Mouse (Mus musculus) neural tube, embryonic 14.5 days (tissue): Measurements from ENCODE around the gene Atp6v0a2. TPM values are rescaled to one million over a fixed set of nuclear protein-coding genes. Genes with fewer than 3 reads are reported as not detected.
"Not testable (repeated sequence)": the region's sequence is repeated elsewhere in the genome, so short reads cannot be mapped to it uniquely, and the experiment has no call there.

Experiments used
- ATAC-seq: fragments of 200-750 bp; cut with Nextera tagmentation; 2 replicates; pipeline ENCODE4 v1.8.0; 2017; ENCODE audit warnings: low read depth, mild to moderate bottlenecking, moderate TSS enrichment, moderate library complexity
- H3K27ac ChIP-seq: fragments of 300-500 bp; sonication (generic); 2 replicates; pipeline ENCODE4 v1.5.1; 2014; ENCODE audit warnings: low read depth, mild to moderate bottlenecking, control low read depth, low read length, moderate library complexity, mixed read lengths
- H3K27me3 ChIP-seq: fragments of 300-500 bp; sonication (generic); 2 replicates; pipeline ENCODE4 v1.6.1; 2014; ENCODE audit warnings: low read length; ENCODE audit not compliant: control insufficient read depth, insufficient read depth
- H3K36me3 ChIP-seq: fragments of 300-500 bp; sonication (generic); 2 replicates; pipeline ENCODE4 v1.6.1; 2014; ENCODE audit warnings: low read length, mixed read lengths; ENCODE audit not compliant: control insufficient read depth, insufficient read depth
- H3K4me1 ChIP-seq: fragments of 300-500 bp; sonication (generic); 2 replicates; pipeline ENCODE4 v1.6.1; 2014; ENCODE audit warnings: low read length; ENCODE audit not compliant: control insufficient read depth, insufficient read depth
- H3K4me2 ChIP-seq: fragments of 300-500 bp; sonication (generic); 2 replicates; pipeline ENCODE4 v1.6.1; 2014; ENCODE audit warnings: mild to moderate bottlenecking, low read depth, low read length, control low read depth
- H3K4me3 ChIP-seq: fragments of 300-500 bp; sonication (generic); 2 replicates; pipeline ENCODE4 v1.5.1; 2014; ENCODE audit warnings: low read depth, low read length, control low read depth, mixed read lengths
- H3K9ac ChIP-seq: fragments of 300-500 bp; sonication (generic); replicated peaks from 2 replicates; pipeline ENCODE4 v1.6.1; 2014; ENCODE audit warnings: low read depth, mild to moderate bottlenecking, control low read depth, low read length, mixed read lengths
- H3K9me3 ChIP-seq: fragments of 300-500 bp; sonication (generic); 2 replicates; pipeline ENCODE4 v1.6.1; 2016; ENCODE audit warnings: low read length; ENCODE audit not compliant: control insufficient read depth
- WGBS: fragments of 180-500 bp; shearing (Covaris S2); extraction: QIAGEN DNeasy Blood & Tissue Kit; methylation state at CpG from one replicate; pipeline ENCODE4 v1.1.7; 2014; 5-methylcytosine and 5-hydroxymethylcytosine counted together
- polyA plus RNA-seq: library from polyadenylated mRNA; unstranded; fragments of >200 nt; fragmentation: Nextera tagmentation; extraction: Ambion mirVana; gene quantifications from 2 replicates; pipeline ENCODE4 v1.2.1, GENCODE M21; 2014

Atp6v0a2 gene
- polyA plus RNA-seq: 39.4 and 43.0 TPM in 2 replicates

GRCm38 (mm10) chr5:124628448-124629363 is at the start of gene Atp6v0a2:
TSS of gene Atp6v0a2 (plus strand) at chr5:124628576.
- no peaks in the 10 kb centered on the region for H3K9me3 ChIP-seq
- under 1% methylated on average over 58 of the region's 58 CpGs for WGBS
- ATAC-seq: peak; percentile 96
- no peaks in the 10 kb centered on the region for H3K36me3 ChIP-seq
- H3K4me2 ChIP-seq: peak within 1 kb of the TSS; percentile 94
- peak within 1 kb of the TSS; percentile 60 for H3K27ac ChIP-seq
- H3K27me3 ChIP-seq: peaks cover 4% of the 10 kb centered on the region; the same call in 1 of the 2 replicates
- peaks cover 13% of the 10 kb centered on the region for H3K4me1 ChIP-seq
- H3K9ac ChIP-seq: peak within 1 kb of the TSS; percentile 93
- peak within 1 kb of the TSS; percentile 93 for H3K4me3 ChIP-seq

- peak; percentile 92 for ATAC-seq
- 1% methylated on average over 51 of the region's 51 CpGs for WGBS
- H3K4me3 ChIP-seq: peak within 1 kb of the TSS; percentile 53
- H3K9ac ChIP-seq: peak within 1 kb of the TSS; percentile 53
- H3K9me3 ChIP-seq: no peaks in the 10 kb centered on the region
- H3K4me1 ChIP-seq: peaks cover 14% of the 10 kb centered on the region
- peak within 1 kb of the TSS; percentile 85 for H3K4me2 ChIP-seq
- H3K27ac ChIP-seq: no peak within 1 kb of the TSS
- H3K36me3 ChIP-seq: peaks cover 36% of the 10 kb centered on the region
- H3K27me3 ChIP-seq: no peaks in the 10 kb centered on the region
Observed at GRCm38 (mm10) chr5:124578633-124579317, 49.6 kb upstream of the Atp6v0a2 start, which contains the start of the genes Eif2b1 and Gtf2h3. TSS of gene Eif2b1 (minus strand) at chr5:124579131. TSS of gene Gtf2h3 (plus strand) at chr5:124579140.

- Histone ChIP-seq H3K9me3 (no peaks in the 10 kb centered on the region), H3K4me2 (no peak overlapping the region), H3K36me3 (peaks cover 34% of the 10 kb centered on the region), H3K9ac (no peak overlapping the region), H3K4me1 (peaks cover 14% of the 10 kb centered on the region), H3K27ac (no peak overlapping the region), H3K27me3 (no peaks in the 10 kb centered on the region), H3K4me3 (no peak overlapping the region)
- WGBS: 96% methylated on average over 5 of the region's 5 CpGs
- ATAC-seq: no peak
Observed at GRCm38 (mm10) chr5:124582515-124582914, 45.9 kb upstream of the Atp6v0a2 start.

- Histone ChIP-seq H3K36me3 (peaks cover 65% of the 10 kb centered on the region), H3K9ac (no peak overlapping the region), H3K27ac (no peak overlapping the region), H3K27me3 (no peaks in the 10 kb centered on the region), H3K4me2 (no peak overlapping the region), H3K4me3 (no peak overlapping the region), H3K9me3 (no peaks in the 10 kb centered on the region), H3K4me1 (no peaks in the 10 kb centered on the region)
- ATAC-seq: no peak
- WGBS: 98% methylated on average over 3 of the region's 3 CpGs
Observed at GRCm38 (mm10) chr5:124592768-124593167, 35.6 kb upstream of the Atp6v0a2 start.

GRCm38 (mm10) chr5:124598224-124599174 is 29.9 kb upstream of the Atp6v0a2 start:
- 6% methylated on average over 30 of the region's 30 CpGs for WGBS
- H3K27ac ChIP-seq: peak overlapping the region; percentile 55; the same call in 1 of the 2 replicates

GRCm38 (mm10) chr5:124599726-124600125 is 28.6 kb upstream of the Atp6v0a2 start:
- 61% methylated on average over 8 of the region's 8 CpGs for WGBS
- peak overlapping the region; percentile 94; the same call in 1 of the 2 replicates for H3K4me2 ChIP-seq
- not testable (repeated sequence) for H3K9me3 ChIP-seq, H3K27me3 ChIP-seq, H3K4me1 ChIP-seq, H3K27ac ChIP-seq, ATAC-seq, H3K9ac ChIP-seq, H3K4me3 ChIP-seq
- H3K36me3 ChIP-seq: peaks cover 17% of the 10 kb centered on the region

More at GRCm38 (mm10) chr5:124598224-124599174, 29.9 kb upstream of the Atp6v0a2 start:
- H3K9me3 ChIP-seq: no peaks in the 10 kb centered on the region
- H3K4me1 ChIP-seq: peaks cover 8% of the 10 kb centered on the region
- peak overlapping the region; percentile 74 for H3K9ac ChIP-seq
- peak; percentile 100 for ATAC-seq
- peak overlapping the region; percentile 94 for H3K4me2 ChIP-seq
- no peaks in the 10 kb centered on the region for H3K27me3 ChIP-seq
- peaks cover 27% of the 10 kb centered on the region for H3K36me3 ChIP-seq
- peak overlapping the region; percentile 93 for H3K4me3 ChIP-seq

GRCm38 (mm10) chr5:124602349-124602748 is 26.0 kb upstream of the Atp6v0a2 start:
- WGBS: 71% methylated on average over 5 of the region's 5 CpGs
- Histone ChIP-seq H3K4me2 (no peak overlapping the region), H3K9me3 (no peaks in the 10 kb centered on the region), H3K4me3 (no peak overlapping the region), H3K27ac (no peak overlapping the region), H3K9ac (no peak overlapping the region), H3K27me3 (no peaks in the 10 kb centered on the region), H3K36me3 (peaks cover 2% of the 10 kb centered on the region; the same call in 1 of the 2 replicates), H3K4me1 (peaks cover 8% of the 10 kb centered on the region)
- no peak for ATAC-seq

GRCm38 (mm10) chr5:124604296-124604695 is 24.1 kb upstream of the Atp6v0a2 start:
- H3K9me3 ChIP-seq: no peaks in the 10 kb centered on the region
- H3K4me3 ChIP-seq: no peak overlapping the region
- no peak overlapping the region for H3K27ac ChIP-seq
- no peaks in the 10 kb centered on the region for H3K27me3 ChIP-seq
- WGBS: 91% methylated on average over 4 of the region's 4 CpGs
- H3K36me3 ChIP-seq: peaks cover 7% of the 10 kb centered on the region; the same call in 1 of the 2 replicates
- H3K9ac ChIP-seq: no peak overlapping the region
- peaks cover 4% of the 10 kb centered on the region for H3K4me1 ChIP-seq
- no peak overlapping the region for H3K4me2 ChIP-seq
- no peak for ATAC-seq
